32 mouse cellular contexts compared by ENCODE assay signal in the genomic region with DNA sequence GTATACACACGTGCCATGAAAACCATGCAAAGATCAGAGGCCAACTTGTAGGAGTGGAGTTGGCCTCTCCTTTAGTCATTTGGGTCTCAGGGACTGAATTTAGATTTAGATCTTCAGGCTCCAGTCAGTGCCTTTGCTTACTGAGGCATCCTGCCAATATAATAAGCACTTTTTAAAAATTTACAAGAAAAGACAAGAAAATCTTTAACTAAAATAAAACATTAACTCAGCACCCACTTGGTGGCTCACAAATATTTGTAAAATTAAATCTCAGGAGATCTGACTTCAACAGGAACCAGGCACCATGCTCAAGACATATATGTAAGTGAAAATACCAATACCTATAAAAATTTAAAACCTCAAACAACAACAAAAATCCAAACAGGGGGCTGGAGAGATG.
"Had no signal": no experiment of that assay in that cellular context is flagged by ENCODE, and none has a peak within 500 bp of the region (broad histone marks: within the 10 kb centered on the region; RNA-seq: fewer than 3 reads in every experiment).

No protein-coding gene starts in this region.

- ATAC-seq: hindbrain, embryonic 16.5 days; hindbrain, postnatal 0 days; inflammation-experienced regulatory T-cells, adult 6 months; intestine, embryonic 15.5 days; intestine, embryonic 16.5 days; intestine, postnatal 0 days had no signal

- H3K4me1 ChIP-seq: heart, embryonic 10.5 days; hindbrain, embryonic 10.5 days; hindbrain, embryonic 12.5 days; hindbrain, embryonic 13.5 days; hindbrain, embryonic 15.5 days; intestine, embryonic 15.5 days; kidney, embryonic 15.5 days had no signal

- H3K27ac ChIP-seq: heart, adult 2 months; heart, embryonic 10.5 days; heart, embryonic 13.5 days; heart, embryonic 15.5 days; hindbrain, embryonic 10.5 days; hindbrain, embryonic 12.5 days; hindbrain, embryonic 13.5 days; hindbrain, embryonic 14.5 days; hindbrain, embryonic 15.5 days; hindbrain, postnatal 0 days; intestine, embryonic 15.5 days; kidney, embryonic 15.5 days; kidney, postnatal 0 days; layer of hippocampus, adult 2 months; left cerebral cortex, adult 2 months had no signal

- DNase-seq: heart, adult 2 months; heart, postnatal 10 days; heart, postnatal 14 days; heart, postnatal 36 days; heart, postnatal 4 days; kidney, adult 11 months; kidney, postnatal 10 days; kidney, postnatal 14 days; kidney, postnatal 25 days; kidney, postnatal 4 days; layer of hippocampus, adult 9-11 months; layer of hippocampus, postnatal 36 days had no signal

- H3K4me3 ChIP-seq: heart, adult 2 months; heart, embryonic 10.5 days; heart, embryonic 12.5 days; heart, embryonic 13.5 days; heart, embryonic 15.5 days; hindbrain, embryonic 10.5 days; hindbrain, embryonic 12.5 days; hindbrain, embryonic 13.5 days; hindbrain, embryonic 15.5 days; intestine, embryonic 15.5 days; kidney, embryonic 15.5 days; layer of hippocampus, adult 2 months; left cerebral cortex, adult 2 months had no signal

- H3K9ac ChIP-seq: heart, embryonic 12.5 days; heart, embryonic 13.5 days; heart, embryonic 15.5 days; hindbrain, embryonic 12.5 days; hindbrain, embryonic 13.5 days; hindbrain, embryonic 14.5 days; hindbrain, embryonic 15.5 days; intestine, embryonic 15.5 days; kidney, embryonic 15.5 days had no signal

- H3K4me2 ChIP-seq: heart, embryonic 11.5 days; heart, embryonic 12.5 days; heart, embryonic 13.5 days; heart, embryonic 15.5 days; hindbrain, embryonic 12.5 days; hindbrain, embryonic 13.5 days; hindbrain, embryonic 14.5 days; hindbrain, embryonic 15.5 days; intestine, embryonic 15.5 days; kidney, embryonic 15.5 days had no signal

- H3K9me3 ChIP-seq: heart, embryonic 10.5 days; heart, embryonic 12.5 days; heart, embryonic 13.5 days; heart, embryonic 15.5 days; hindbrain, embryonic 10.5 days; hindbrain, embryonic 12.5 days; hindbrain, embryonic 13.5 days; hindbrain, embryonic 15.5 days; intestine, embryonic 15.5 days; kidney, embryonic 15.5 days had no signal

- H3K27me3 ChIP-seq: heart, embryonic 12.5 days; heart, embryonic 13.5 days; heart, embryonic 15.5 days; hindbrain, embryonic 12.5 days; hindbrain, embryonic 13.5 days; hindbrain, embryonic 15.5 days; intestine, embryonic 15.5 days; kidney, embryonic 15.5 days had no signal
